Mouse (Mus musculus): ENCODE results near the gene Klf3. TPM values are rescaled to one million over a fixed set of nuclear protein-coding genes. Genes with fewer than 3 reads are reported as not detected.

Klf3 gene
- polyA plus RNA-seq, 1 experiment from 2014 or later, result 34.8 TPM

DNA sequence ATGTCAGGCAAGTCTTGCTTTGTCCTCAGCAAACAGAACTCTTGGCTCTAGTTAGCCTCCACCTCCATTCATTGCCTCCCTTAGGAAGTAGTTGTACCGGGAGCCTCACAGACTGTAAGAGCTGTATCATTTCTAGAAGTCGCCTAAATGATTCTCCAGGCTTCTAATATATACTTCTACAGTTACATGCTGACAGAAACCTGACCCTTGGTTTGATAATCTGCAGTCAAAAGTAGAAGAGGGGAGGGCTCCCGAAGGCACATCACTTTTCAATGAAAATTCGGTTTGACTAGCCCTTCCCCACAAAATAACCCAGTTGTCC is 9.8 kb downstream of the Klf3 start:
- Histone ChIP-seq H3K27ac (ENCODE audit: low read depth, low read length) (no peak overlapping the region), H3K36me3 (ENCODE audit: control insufficient read depth, insufficient read depth, low read length) (no peaks in the 10 kb centered on the region; the same call in 1 of the 2 replicates), H3K27me3 (ENCODE audit: control insufficient read depth, insufficient read depth, low read length) (no peaks in the 10 kb centered on the region), H3K9me3 (ENCODE audit: control insufficient read depth, low read length) (no peaks in the 10 kb centered on the region), H3K4me3 (ENCODE audit: low read depth, low read length) (no peak overlapping the region), H3K9ac (ENCODE audit: low read length) (no peak overlapping the region; the same call in 1 of the 2 replicates), H3K4me2 (no peak overlapping the region; the same call in 1 of the 2 replicates), H3K4me1 (ENCODE audit: control insufficient read depth, insufficient read depth, low read length) (peaks cover 37% of the 10 kb centered on the region)
- ATAC-seq (ENCODE audit: low FRiP score) (no peak), DNase-seq (ENCODE audit: low spot score, missing footprints) (no peak)
- 34% methylated on average over 4 of the region's 4 CpGs for WGBS

- H3K27me3 ChIP-seq (ENCODE audit: control insufficient read depth, insufficient read depth, low read length), result no peaks in the 10 kb centered on the region
- no peak overlapping the region for H3K4me3 ChIP-seq (ENCODE audit: low read depth, low read length)
- WGBS, result 10% methylated on average over 9 of the region's 9 CpGs
- no peak overlapping the region for H3K9ac ChIP-seq (ENCODE audit: low read length)
- no peak for ATAC-seq (ENCODE audit: low FRiP score)
- peak; percentile 99 for DNase-seq (ENCODE audit: low spot score, missing footprints)
- H3K4me1 ChIP-seq (ENCODE audit: control insufficient read depth, insufficient read depth, low read length), result peaks cover 33% of the 10 kb centered on the region
- H3K27ac ChIP-seq (ENCODE audit: low read depth, low read length), result no peak overlapping the region
- no peak overlapping the region for H3K4me2 ChIP-seq
- H3K36me3 ChIP-seq (ENCODE audit: control insufficient read depth, insufficient read depth, low read length), result no peaks in the 10 kb centered on the region; the same call in 1 of the 2 replicates
- no peaks in the 10 kb centered on the region for H3K9me3 ChIP-seq (ENCODE audit: control insufficient read depth, low read length)
Measured at GRCm38 (mm10) chr5:64813361-64813760, 10.2 kb downstream of the Klf3 start.

GRCm38 (mm10) chr5:64814416-64814815 is 11.2 kb downstream of the Klf3 start:
- Histone ChIP-seq H3K27ac (ENCODE audit: low read depth, low read length) (no peak overlapping the region), H3K9ac (ENCODE audit: low read length) (no peak overlapping the region), H3K9me3 (ENCODE audit: control insufficient read depth, low read length) (no peaks in the 10 kb centered on the region), H3K4me2 (no peak overlapping the region), H3K27me3 (ENCODE audit: control insufficient read depth, insufficient read depth, low read length) (no peaks in the 10 kb centered on the region), H3K36me3 (ENCODE audit: control insufficient read depth, insufficient read depth, low read length) (peaks cover 4% of the 10 kb centered on the region; the same call in 1 of the 2 replicates), H3K4me1 (ENCODE audit: control insufficient read depth, insufficient read depth, low read length) (peaks cover 32% of the 10 kb centered on the region), H3K4me3 (ENCODE audit: low read depth, low read length) (no peak overlapping the region)
- no peak for ATAC-seq (ENCODE audit: low FRiP score)
- DNase-seq (ENCODE audit: low spot score, missing footprints), result no peak
- 89% methylated on average over 7 of the region's 7 CpGs for WGBS

GRCm38 (mm10) chr5:64815631-64816030 is 12.4 kb downstream of the Klf3 start:
- H3K9ac ChIP-seq (ENCODE audit: low read length), result no peak overlapping the region
- H3K36me3 ChIP-seq (ENCODE audit: control insufficient read depth, insufficient read depth, low read length), result peaks cover 10% of the 10 kb centered on the region
- no peak overlapping the region for H3K27ac ChIP-seq (ENCODE audit: low read depth, low read length)
- H3K4me3 ChIP-seq (ENCODE audit: low read depth, low read length), result no peak overlapping the region
- H3K9me3 ChIP-seq (ENCODE audit: control insufficient read depth, low read length), result no peaks in the 10 kb centered on the region
- WGBS, result 90% methylated on average over 8 of the region's 8 CpGs
- no peak for DNase-seq (ENCODE audit: low spot score, missing footprints)
- H3K4me1 ChIP-seq (ENCODE audit: control insufficient read depth, insufficient read depth, low read length), result peaks cover 27% of the 10 kb centered on the region
- no peak for ATAC-seq (ENCODE audit: low FRiP score)
- no peak overlapping the region for H3K4me2 ChIP-seq
- H3K27me3 ChIP-seq (ENCODE audit: control insufficient read depth, insufficient read depth, low read length), result no peaks in the 10 kb centered on the region

DNA sequence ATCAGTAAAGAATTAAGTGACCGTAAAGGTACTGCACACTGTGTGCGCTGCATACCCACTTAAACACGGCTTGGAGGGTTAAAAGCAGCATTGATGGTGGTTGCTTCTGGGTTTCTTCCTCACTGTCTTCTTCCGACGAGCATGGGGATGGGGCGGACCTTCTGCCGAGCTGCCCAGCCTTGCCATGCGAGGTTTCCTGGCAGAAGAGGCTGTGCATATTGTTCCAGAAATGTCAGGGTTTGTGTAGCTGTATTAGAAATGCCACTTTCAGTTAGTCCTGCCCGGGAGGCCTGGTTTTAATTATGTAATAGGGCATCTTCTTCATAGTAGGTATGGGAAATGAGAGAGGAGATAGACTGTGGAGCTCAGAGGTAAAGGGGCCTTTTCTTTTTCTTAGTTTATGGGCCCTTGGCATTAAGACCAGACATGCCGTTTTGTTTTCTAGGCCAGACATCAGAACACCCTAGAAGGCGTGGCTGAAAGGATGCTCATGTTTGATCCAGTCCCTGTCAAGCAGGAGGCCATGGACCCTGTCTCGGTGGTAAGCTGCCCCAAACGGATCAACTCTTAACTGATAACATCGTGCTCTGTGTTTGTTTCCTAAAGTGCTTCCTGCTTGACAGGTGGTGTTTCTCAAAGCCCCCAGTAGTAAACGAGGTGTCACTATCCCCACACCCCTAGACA is 13.2 kb downstream of the Klf3 start:
- Histone ChIP-seq H3K27me3 (ENCODE audit: control insufficient read depth, insufficient read depth, low read length) (no peaks in the 10 kb centered on the region), H3K27ac (ENCODE audit: low read depth, low read length) (no peak overlapping the region), H3K4me3 (ENCODE audit: low read depth, low read length) (no peak overlapping the region), H3K4me1 (ENCODE audit: control insufficient read depth, insufficient read depth, low read length) (peaks cover 19% of the 10 kb centered on the region), H3K36me3 (ENCODE audit: control insufficient read depth, insufficient read depth, low read length) (peaks cover 14% of the 10 kb centered on the region), H3K9ac (ENCODE audit: low read length) (no peak overlapping the region), H3K9me3 (ENCODE audit: control insufficient read depth, low read length) (no peaks in the 10 kb centered on the region), H3K4me2 (no peak overlapping the region)
- ATAC-seq (ENCODE audit: low FRiP score) (no peak), DNase-seq (ENCODE audit: low spot score, missing footprints) (no peak)
- 87% methylated on average over 15 of the region's 15 CpGs for WGBS

GRCm38 (mm10) chr5:64816974-64817296 is 13.7 kb downstream of the Klf3 start:
- Histone ChIP-seq H3K9me3 (ENCODE audit: control insufficient read depth, low read length) (no peaks in the 10 kb centered on the region), H3K27me3 (ENCODE audit: control insufficient read depth, insufficient read depth, low read length) (no peaks in the 10 kb centered on the region), H3K9ac (ENCODE audit: low read length) (no peak overlapping the region), H3K4me3 (ENCODE audit: low read depth, low read length) (no peak overlapping the region), H3K27ac (ENCODE audit: low read depth, low read length) (no peak overlapping the region), H3K4me1 (ENCODE audit: control insufficient read depth, insufficient read depth, low read length) (peaks cover 14% of the 10 kb centered on the region), H3K4me2 (no peak overlapping the region), H3K36me3 (ENCODE audit: control insufficient read depth, insufficient read depth, low read length) (peaks cover 17% of the 10 kb centered on the region)
- DNase-seq (ENCODE audit: low spot score, missing footprints) (no peak), ATAC-seq (ENCODE audit: low FRiP score) (no peak)
- 92% methylated on average over 8 of the region's 8 CpGs for WGBS

- DNase-seq (ENCODE audit: low spot score, missing footprints) (no peak), ATAC-seq (ENCODE audit: low FRiP score) (no peak)
- Histone ChIP-seq H3K27ac (ENCODE audit: low read depth, low read length) (no peak overlapping the region), H3K9ac (ENCODE audit: low read length) (no peak overlapping the region), H3K9me3 (ENCODE audit: control insufficient read depth, low read length) (no peaks in the 10 kb centered on the region; the same call in 1 of the 2 replicates), H3K4me2 (no peak overlapping the region), H3K36me3 (ENCODE audit: control insufficient read depth, insufficient read depth, low read length) (peaks cover 34% of the 10 kb centered on the region), H3K27me3 (ENCODE audit: control insufficient read depth, insufficient read depth, low read length) (no peaks in the 10 kb centered on the region), H3K4me1 (ENCODE audit: control insufficient read depth, insufficient read depth, low read length) (no peaks in the 10 kb centered on the region), H3K4me3 (ENCODE audit: low read depth, low read length) (no peak overlapping the region)
- 92% methylated on average over 6 of the region's 6 CpGs for WGBS
Measured at GRCm38 (mm10) chr5:64819390-64819789, 16.2 kb downstream of the Klf3 start.

DNA sequence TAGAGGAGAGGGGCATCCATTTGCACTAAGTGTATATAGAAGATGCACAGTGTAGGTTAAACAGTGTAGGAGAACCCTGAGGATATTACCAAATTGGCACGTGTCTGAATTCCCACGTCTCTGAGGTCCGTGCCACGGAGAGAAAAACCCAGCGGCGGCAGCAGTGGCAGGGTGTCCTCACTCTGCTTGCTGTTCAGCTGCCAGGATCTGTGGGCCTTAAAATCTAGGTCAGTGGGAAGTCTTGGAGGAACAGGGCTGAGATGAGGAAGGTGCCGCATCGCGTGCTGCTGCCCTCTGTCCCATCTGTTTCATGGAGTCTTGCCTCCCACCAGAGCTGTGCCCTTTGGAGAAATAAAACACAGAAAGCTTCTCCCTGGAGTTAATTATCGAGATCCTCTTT is 16.9 kb downstream of the Klf3 start:
- peaks cover 34% of the 10 kb centered on the region for H3K36me3 ChIP-seq (ENCODE audit: control insufficient read depth, insufficient read depth, low read length)

GRCm38 (mm10) chr5:64821294-64821693 is 18.1 kb downstream of the Klf3 start:
- no peak overlapping the region for H3K4me3 ChIP-seq (ENCODE audit: low read depth, low read length)
- H3K4me1 ChIP-seq (ENCODE audit: control insufficient read depth, insufficient read depth, low read length), result no peaks in the 10 kb centered on the region
- H3K9ac ChIP-seq (ENCODE audit: low read length), result no peak overlapping the region
- no peak for DNase-seq (ENCODE audit: low spot score, missing footprints)
- no peaks in the 10 kb centered on the region; the same call in 1 of the 2 replicates for H3K9me3 ChIP-seq (ENCODE audit: control insufficient read depth, low read length)
- peaks cover 38% of the 10 kb centered on the region for H3K36me3 ChIP-seq (ENCODE audit: control insufficient read depth, insufficient read depth, low read length)
- no peak overlapping the region for H3K27ac ChIP-seq (ENCODE audit: low read depth, low read length)
- no peak overlapping the region for H3K4me2 ChIP-seq
- WGBS, result 94% methylated on average over 2 of the region's 2 CpGs
- H3K27me3 ChIP-seq (ENCODE audit: control insufficient read depth, insufficient read depth, low read length), result no peaks in the 10 kb centered on the region
- no peak for ATAC-seq (ENCODE audit: low FRiP score)

More for the DNA sequence above, 16.9 kb downstream of the Klf3 start:
- H3K27me3 ChIP-seq (ENCODE audit: control insufficient read depth, insufficient read depth, low read length), result no peaks in the 10 kb centered on the region
- H3K27ac ChIP-seq (ENCODE audit: low read depth, low read length), result no peak overlapping the region
- DNase-seq (ENCODE audit: low spot score, missing footprints), result no peak
- no peaks in the 10 kb centered on the region for H3K4me1 ChIP-seq (ENCODE audit: control insufficient read depth, insufficient read depth, low read length)
- no peak overlapping the region for H3K4me3 ChIP-seq (ENCODE audit: low read depth, low read length)
- ATAC-seq (ENCODE audit: low FRiP score), result no peak
- WGBS, result 95% methylated on average over 10 of the region's 10 CpGs
- no peak overlapping the region for H3K4me2 ChIP-seq
- H3K9ac ChIP-seq (ENCODE audit: low read length), result no peak overlapping the region
- H3K9me3 ChIP-seq (ENCODE audit: control insufficient read depth, low read length), result no peaks in the 10 kb centered on the region; the same call in 1 of the 2 replicates
